31 mouse cellular contexts compared by ENCODE assay signal in the genomic region with DNA sequence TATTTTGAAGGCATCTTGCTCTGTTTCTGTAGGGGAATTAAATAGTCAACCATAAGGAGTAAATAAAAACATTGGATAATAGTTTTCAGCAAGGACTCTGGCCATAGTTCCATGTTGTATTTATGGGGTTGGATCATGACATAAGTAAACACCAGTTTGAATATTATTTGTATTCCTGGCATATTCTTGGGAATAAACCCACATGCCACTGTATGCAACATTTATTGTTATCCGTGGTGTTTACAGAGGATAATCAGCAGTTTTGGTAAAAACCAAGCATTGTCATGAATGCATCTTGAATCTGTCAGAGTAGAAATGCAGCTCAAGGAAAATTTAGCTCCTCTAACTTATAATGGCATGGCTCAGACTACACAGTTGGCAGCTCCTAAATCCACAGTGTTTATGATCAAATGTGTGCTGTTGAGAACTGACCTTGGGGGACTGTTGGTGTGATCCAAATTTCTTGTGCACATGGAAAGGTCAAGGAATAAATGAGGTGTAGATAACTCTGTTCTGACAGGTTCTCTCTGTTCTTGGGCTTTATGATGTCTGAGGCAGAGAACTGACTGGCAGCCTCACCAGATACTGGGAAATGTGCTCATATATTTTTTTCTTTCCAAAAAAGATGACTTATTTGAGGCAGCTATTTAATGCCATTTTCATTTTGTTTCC.
DNase-seq lines count a peak whose midpoint lies in the region; ATAC-seq and TF ChIP-seq lines count a peak whose summit lies in the region.
"Had no signal": no experiment of that assay in that cellular context is flagged by ENCODE, and none has a peak within 500 bp of the region (broad histone marks: within the 10 kb centered on the region; RNA-seq: fewer than 3 reads in every experiment).

No protein-coding gene starts in this region.

- no peak for TF ChIP-seq CTCF in layer of hippocampus, adult 2 months (conservative IDR thresholded peaks at IDR 0.05)

- DNase-seq in embryo, embryonic 11.5 days (ENCODE audit: low read depth, low spot score) = peak; percentile 1
- no peak for DNase-seq in embryo, embryonic 11 days
- peak; percentile 24 for DNase-seq in brain, adult 2 months (ENCODE audit: low read depth, low spot score)
- peak; percentile 27 for DNase-seq in forelimb bud, embryonic 11.5 days (ENCODE audit: low read depth, low spot score)
- peak; percentile 17 for DNase-seq in lung, postnatal 14 days
- DNase-seq in layer of hippocampus, adult 2 months (ENCODE audit: low spot score in 2 of 2) = no peak
- DNase-seq: B cell, adult 2 months; cerebellum, adult 11-12 months; cerebellum, adult 9-11 months; gastrocnemius, postnatal 25 days; heart, adult 18-20 months; heart, postnatal 4 days; kidney, adult 11 months; kidney, postnatal 36 days; liver, embryonic 13.5 days; right cerebral cortex, adult 18-20 months; right cerebral cortex, postnatal 4 days; thymus, adult 18-20 months; thymus, postnatal 25 days had no signal

- no peak overlapping the region for H3K27ac ChIP-seq in layer of hippocampus, adult 2 months
- H3K27ac ChIP-seq: embryonic facial prominence, embryonic 15.5 days; forebrain, embryonic 13.5 days; hindbrain, embryonic 13.5 days; kidney, embryonic 15.5 days; limb, embryonic 15.5 days; liver, embryonic 13.5 days; midbrain, embryonic 12.5 days; neural tube, embryonic 12.5 days; stomach, postnatal 0 days had no signal

- ATAC-seq in erythroid progenitor cell, adult 5-6 weeks (replicated peaks; ENCODE audit: low FRiP score, poor library complexity, severe bottlenecking) = no peak
- ATAC-seq: activated CD4-positive, CD25-positive, alpha-beta regulatory T cell, adult 4 months; forebrain, embryonic 13.5 days had no signal

- H3K4me3 ChIP-seq in layer of hippocampus, adult 2 months = no peak overlapping the region
- H3K4me3 ChIP-seq: embryonic facial prominence, embryonic 15.5 days; forebrain, embryonic 13.5 days; hindbrain, embryonic 13.5 days; kidney, embryonic 15.5 days; limb, embryonic 15.5 days; liver, embryonic 13.5 days; megakaryocyte, embryonic 14.5 days; midbrain, embryonic 12.5 days; myocyte; neural tube, embryonic 12.5 days had no signal

Comparison
In these comparisons a context has a peak if more than half of its experiments do, and no peak if none do; other contexts are left out.
1. DNase-seq: peak in embryo, embryonic 11.5 days (single experiment), brain, adult 2 months (single experiment), forelimb bud, embryonic 11.5 days (single experiment) and lung, postnatal 14 days (single experiment); none in embryo, embryonic 11 days (single experiment) and layer of hippocampus, adult 2 months (0 of 2).